Mouse (Mus musculus): ENCODE measurements around the gene Edem2.

The Edem2 gene

DNA sequence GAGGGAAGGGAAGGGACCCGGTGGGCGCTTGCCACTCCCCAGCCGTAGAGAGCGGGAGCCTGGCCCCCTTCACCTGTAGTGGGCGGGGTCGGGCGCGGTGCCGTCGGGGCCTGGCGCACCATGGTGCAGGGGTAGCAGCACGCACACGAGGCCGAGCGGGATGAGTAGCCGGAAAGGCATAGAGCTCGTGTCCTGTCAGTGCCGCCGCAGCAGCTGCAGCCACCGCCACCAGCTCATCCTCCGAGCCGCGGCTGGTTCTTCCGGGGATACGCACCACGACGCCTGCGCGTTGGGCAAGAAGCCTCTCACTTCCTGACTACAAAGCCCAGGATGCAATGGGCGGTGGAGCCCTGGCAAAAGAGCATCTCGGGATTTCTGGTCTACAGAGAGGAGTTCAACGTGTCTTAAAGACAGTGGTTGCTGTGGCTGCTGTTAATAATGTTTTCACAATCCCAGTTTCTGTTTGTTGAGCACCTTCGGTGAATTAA lies at the start of gene Edem2:
Edem2 (minus strand) TSS at position 318 of the 488 bp plus-strand sequence.
- ChIA-PET POLR2A (interaction anchor here in 3 of 4 experiments (0.6 to 1.9 kb wide), 15 partner anchors 8 to 258 kb away, joined by 3 to 11 read pairs (median 4); partner anchors contain the start of genes Trpc4ap (in 2 of the 3) and Gss (in 1 of the 3)), CTCF (interaction anchor here in 2 of 4 experiments (0.5 to 1.6 kb wide), 8 partner anchors 26 to 211 kb away, joined by 3 to 8 read pairs (median 3); partner anchors contain the start of genes Trpc4ap (in 2 of the 2), Acss2 (in 1 of the 2) and Ggt7 (in 1 of the 2))

DNA sequence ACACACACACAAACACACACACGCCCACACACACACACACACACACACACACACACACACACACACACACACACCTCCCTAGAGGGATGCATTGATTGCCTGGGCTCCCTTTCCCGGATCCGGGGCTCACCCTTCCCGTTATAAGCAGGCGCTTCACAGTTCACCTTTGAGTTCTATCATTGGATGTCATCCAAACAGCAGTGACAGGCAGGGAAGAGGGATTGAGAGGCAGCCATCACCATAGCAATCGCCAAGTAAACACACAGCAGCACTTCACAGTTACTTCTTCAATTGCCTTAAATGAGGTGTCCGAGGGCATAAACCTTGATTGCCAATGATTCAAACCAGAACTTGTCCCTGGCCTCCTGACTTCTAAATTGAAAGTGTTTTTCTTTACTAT lies 49.8 kb upstream of the Edem2 start:
- POLR2A ChIA-PET, result no interaction called here
- CTCF ChIA-PET, result no interaction called here

DNA sequence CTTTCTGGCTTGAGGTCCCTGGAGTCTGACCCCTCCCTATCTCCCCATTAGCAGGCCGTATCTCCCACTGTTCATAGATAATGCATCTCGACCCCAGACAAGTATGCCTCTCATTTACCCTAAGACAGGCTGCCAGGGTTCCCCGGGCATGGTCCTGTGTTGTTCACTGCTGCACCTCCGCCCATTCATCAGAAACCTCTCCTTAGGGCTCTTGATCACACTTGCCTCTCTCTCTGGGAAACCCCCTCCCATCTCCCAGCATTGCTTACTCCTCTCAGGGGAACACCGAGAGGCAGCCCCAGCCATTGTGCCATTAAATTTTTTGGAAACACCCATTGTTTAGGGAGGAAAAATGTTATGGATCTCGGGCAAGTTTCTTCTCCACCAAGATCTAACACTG lies 48.7 kb upstream of the Edem2 start:
- POLR2A ChIA-PET, result interaction anchor here in 1 of 4 experiments (0.6 kb wide), 2 partner anchors 117 to 472 kb away, joined by 3 to 4 read pairs; no protein-coding TSS in a partner anchor
- CTCF ChIA-PET, result interaction anchor here in 1 of 4 experiments (0.9 kb wide), 1 partner anchor 86 kb away, joined by 3 read pairs; the partner anchor contains the start of gene Trpc4ap

DNA sequence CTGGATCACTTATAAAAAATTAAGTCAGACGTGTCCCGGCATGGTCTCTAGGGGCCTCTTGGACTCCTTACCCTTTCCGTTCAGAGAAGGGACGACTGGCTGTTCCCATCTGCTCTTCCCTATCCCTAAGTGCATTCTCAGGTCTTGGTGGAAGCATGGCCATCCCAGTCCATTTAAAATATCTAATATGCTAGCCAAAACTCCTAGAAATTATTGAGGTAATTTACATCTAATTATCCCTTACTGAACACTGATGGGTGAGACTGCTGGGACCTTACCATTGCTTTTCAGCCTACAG lies 48.4 kb upstream of the Edem2 start:
- ChIA-PET POLR2A (interaction anchor here in 1 of 4 experiments (0.6 kb wide), 2 partner anchors 118 to 472 kb away, joined by 3 to 4 read pairs; no protein-coding TSS in a partner anchor), CTCF (interaction anchor here in 1 of 4 experiments (0.9 kb wide), 1 partner anchor 85 kb away, joined by 3 read pairs; the partner anchor contains the start of gene Trpc4ap)

DNA sequence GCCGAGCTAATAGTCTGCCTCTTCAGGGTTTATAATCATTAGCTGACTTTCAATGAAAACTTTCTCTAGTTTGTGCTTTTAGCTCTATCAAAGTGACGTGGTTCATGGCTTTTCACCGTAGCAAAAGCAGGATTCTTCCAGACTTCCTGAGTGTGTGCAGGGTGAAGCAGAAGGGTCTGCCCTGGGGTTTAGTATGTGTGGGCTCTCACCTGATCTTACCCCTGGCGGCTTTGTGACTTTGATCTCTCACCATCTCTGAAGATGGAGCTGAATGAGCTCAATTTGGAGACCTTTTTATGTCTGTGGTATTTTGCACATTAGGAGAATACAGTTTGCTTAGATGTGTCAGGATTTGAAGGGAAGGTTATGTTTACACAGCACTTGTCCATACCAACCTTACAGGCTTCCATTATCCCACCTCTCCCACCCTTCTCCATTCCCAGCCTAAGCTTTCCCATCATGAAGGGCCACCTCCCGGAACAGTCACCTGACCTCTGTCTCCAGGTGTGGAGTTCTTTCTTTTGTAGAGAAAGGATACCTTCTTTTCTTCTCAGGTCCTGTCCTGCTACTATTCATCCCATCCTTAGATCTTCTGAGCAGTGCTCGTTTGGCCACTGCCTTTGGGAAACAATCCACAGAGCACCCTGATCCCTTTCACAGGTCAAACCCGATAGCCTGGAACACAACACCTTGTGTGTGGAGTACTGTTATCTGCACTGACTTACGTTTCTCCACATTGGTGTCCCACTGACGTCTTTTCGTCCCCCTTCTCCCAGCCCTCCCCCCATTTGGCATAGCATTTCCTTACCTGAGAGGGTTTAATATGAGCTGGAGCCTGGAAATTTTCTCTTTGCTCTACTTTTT lies 47.8 kb upstream of the Edem2 start:
- ChIA-PET POLR2A (interaction anchor here in 3 of 4 experiments (0.5 to 1.9 kb wide), 8 partner anchors 85 to 473 kb away, joined by 3 to 5 read pairs (median 4); partner anchors contain the start of genes Trpc4ap (in 2 of the 3), Cpne1 (in 1 of the 3), Rbm12 (in 1 of the 3) and Uqcc1 (in 1 of the 3)), CTCF (interaction anchor here in 3 of 4 experiments (0.6 to 2.7 kb wide), 6 partner anchors 12 to 838 kb away, joined by 3 to 9 read pairs (median 4); partner anchors contain the start of gene Trpc4ap (in 1 of the 3))

DNA sequence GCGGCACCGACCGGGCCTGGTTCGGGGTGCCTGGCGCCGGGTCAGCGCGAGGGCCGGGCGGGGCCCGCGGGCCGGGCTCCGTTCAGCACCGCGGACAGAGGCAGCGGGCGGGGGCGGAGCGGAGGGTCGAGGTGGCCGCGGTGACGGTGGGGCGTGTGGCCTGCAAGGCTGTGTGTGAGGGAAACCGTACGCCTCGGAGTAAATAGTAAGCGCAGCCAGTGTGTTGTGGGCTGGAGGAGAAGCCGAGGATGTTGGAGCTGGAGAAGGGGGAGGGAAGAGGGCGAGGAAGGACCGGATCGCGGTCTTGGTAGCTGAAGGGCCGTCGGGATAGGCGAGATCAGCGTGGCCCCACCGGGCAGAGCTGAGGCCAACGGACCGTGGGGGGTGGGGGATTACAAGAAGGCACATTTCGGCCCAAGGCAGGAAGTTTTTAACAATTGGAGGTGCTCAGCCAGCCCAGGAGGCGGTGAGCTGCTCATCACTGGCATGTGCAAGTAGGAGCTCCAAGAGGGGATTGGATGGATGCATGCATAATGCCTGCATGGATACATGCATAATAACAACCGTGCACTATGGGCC lies 46.5 kb upstream of the Edem2 start:
- ChIA-PET CTCF (interaction anchor here (0.5 to 2.7 kb wide), 13 partner anchors 11 to 1786 kb away, joined by 3 to 9 read pairs (median 3); partner anchors contain the start of genes Trpc4ap (in 2 of the 4), Acss2 (in 1 of the 4) and Ggt7 (in 1 of the 4)), POLR2A (interaction anchor here in 3 of 4 experiments (0.5 to 1.9 kb wide), 9 partner anchors 9 to 405 kb away, joined by 3 to 5 read pairs (median 4); partner anchors contain the start of genes Trpc4ap (in 2 of the 3), Cpne1 (in 1 of the 3), Rbm12 (in 1 of the 3) and Rbm39 (in 1 of the 3))

DNA sequence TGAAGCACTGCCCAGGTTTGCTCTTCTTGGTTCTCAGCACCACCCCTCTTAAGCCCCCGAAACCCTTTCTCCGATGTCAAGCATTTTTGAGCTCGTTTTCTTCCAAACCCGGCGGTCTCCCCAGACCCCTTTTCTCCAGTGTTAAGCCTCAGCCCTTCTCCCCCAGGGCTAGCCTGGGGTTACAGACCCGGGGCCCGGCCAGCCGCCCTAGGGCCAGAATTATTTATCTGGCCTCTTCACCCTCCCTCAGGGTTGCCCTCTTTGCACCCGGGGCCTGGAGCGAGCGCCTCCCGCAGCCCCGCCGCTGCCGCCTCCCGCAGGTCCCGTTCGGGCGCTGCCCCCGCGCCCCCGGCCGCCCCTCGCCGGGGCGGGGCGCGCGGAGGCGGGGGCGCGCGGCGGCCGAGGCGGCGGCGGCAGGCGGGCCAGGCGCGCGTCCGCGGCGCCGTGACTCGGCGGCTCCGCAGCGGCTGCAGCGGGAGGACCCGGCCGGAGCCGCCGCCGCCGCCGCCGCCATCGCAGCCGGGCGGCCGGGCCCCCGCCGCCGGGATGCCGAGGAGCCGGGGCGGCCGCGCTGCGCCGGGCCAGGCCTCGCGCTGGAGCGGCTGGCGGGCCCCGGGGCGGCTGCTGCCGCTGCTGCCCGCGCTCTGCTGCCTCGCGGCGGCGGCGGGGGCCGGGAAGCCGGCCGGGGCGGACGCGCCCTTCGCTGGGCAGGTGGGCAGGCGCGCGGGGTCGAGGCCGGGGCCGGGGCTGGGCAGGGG lies 45.8 kb upstream of the Edem2 start, which contains the start of gene Mmp24:
Mmp24 (plus strand) TSS at position 416 of the 758 bp plus-strand sequence.
- ChIA-PET POLR2A (interaction anchor here in 1 of 4 experiments (0.9 kb wide), 1 partner anchor 43 kb away, joined by 3 read pairs; no protein-coding TSS in a partner anchor), CTCF (interaction anchor here in 3 of 4 experiments (0.5 to 2.7 kb wide), 11 partner anchors 10 to 1786 kb away, joined by 3 to 9 read pairs (median 3); partner anchors contain the start of genes Acss2 (in 1 of the 3), Ggt7 (in 1 of the 3) and Trpc4ap (in 1 of the 3))

DNA sequence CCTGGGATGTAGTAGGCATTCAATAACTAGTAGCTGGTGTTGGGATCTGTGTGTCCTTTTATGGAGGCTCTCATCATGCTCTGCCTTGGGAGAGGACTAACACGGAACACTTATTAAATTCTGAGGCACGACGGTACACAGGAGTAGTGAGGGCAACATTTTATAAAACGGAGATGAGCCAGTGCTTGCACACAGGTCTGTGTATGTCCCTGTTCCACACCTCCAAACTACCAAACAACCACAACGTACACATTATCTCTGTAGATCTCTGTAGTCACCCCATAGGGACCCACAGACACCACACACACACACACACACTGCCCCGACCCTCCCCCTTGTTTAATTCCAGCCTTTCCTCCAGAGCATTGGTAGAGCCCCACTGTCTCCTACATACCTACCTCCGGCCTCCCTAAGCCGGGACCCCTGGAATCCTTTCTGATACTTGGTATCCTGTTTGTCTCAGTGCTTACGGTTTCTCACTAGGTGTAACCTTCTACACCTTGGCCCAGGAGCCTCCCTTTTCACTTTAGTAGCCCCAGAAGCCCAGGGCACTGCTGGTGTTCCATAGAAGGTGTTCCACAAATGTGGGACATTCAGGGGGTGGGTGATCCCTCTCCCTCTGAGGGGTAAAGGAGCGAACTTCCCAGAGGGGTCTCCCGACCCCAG lies 45.1 kb upstream of the Edem2 start:
- ChIA-PET CTCF (interaction anchor here in 3 of 4 experiments (0.6 to 2.7 kb wide), 5 partner anchors 9 to 259 kb away, joined by 3 to 9 read pairs (median 3); no protein-coding TSS in a partner anchor), POLR2A (no interaction called here)

DNA sequence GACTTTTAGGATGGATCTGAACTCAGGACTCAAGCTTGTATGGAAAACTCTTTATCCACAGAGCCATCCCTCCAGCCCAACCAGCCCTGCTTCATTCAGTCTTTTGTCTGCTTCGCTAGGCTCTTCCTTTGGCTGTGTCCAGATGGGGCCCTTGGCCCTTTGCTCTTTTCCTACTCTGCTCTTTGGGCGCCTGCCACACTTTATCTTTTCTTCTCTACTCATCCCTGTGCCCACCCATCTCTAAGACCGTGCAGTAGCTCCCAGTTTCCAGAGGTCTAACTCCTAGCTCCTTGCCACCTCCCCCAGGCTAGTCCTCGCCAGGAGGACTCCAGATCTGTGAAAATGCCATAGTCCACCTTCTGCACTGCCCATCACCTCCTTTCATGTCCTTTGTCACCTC lies 44.4 kb upstream of the Edem2 start:
- CTCF ChIA-PET, result no interaction called here
- POLR2A ChIA-PET, result no interaction called here

DNA sequence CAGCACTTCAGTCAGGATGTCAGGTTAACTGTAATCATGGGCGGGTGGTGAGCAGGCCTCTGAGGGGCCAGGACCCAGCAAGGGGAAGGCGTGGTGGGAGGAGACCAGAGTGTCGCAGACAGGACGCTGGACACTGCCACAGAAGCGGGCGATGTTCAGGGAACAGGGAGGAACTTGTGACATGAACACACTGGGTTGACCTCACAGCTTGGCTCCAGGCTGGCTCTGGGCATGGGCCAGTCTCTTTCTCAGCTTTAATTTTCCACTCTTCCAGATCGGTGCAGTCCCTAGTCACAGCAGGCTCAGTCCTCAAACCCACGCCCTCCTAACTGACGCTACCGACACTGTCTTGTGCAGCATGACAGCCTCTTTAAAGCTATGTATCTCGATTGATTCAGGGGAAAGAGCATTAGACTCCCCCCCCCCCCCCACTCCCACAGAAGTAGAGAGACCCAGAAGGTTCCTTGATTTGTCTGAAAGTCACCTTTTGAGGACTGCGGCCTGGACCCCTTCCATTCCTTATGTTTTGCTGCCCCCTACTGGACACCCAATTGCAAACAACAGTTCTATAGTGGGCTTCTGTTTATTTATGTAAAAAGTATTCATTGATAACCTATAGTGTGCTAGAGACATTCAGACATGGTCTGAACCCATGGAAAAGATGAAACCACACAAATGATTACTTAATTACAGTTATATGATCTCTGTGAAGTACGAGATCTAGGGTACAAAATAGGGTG lies 35.6 kb upstream of the Edem2 start:
- ChIA-PET POLR2A (interaction anchor here in 2 of 4 experiments (0.5 to 1.1 kb wide), 4 partner anchors 22 to 186 kb away, joined by 3 to 6 read pairs (median 4); no protein-coding TSS in a partner anchor), CTCF (interaction anchor here (0.5 to 2.2 kb wide), 34 partner anchors 9 to 1375 kb away, joined by 3 to 12 read pairs (median 4); partner anchors contain the start of gene Mmp24 (in 1 of the 4))

DNA sequence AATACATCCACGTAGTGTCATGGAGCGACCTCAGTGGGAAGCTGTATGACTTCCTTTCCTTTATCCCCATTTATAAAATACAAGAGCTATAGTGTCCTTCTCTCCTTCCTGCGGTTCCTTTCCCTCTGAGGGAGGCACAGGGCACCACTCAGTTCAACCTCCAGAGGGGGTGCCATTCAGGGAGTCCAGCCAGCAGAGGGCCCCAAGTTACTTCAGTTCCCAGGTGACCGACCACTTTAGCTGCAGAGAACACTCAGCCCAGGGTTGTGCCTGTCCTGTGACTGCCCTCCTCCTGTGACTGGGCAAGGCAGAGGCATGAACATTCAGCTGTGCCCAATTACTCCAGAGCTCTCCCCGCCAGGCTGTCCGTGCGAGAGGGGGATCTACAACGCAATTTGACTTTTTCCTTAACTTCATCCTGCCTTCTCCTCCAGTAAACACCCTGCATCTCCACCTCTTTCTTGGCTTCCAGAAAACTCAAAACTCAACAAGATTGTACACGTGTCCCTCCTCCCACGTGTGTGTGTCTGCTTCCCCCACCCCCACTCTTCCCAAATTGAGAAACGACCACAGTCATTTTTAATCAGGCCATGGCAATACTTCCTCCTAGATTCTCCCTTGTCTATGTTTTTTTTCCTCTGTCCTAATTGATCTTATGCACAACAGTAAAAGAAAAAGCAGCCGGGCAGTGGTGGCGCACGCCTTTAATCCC lies 27.7 kb upstream of the Edem2 start:
- ChIA-PET POLR2A (interaction anchor here in 2 of 4 experiments (0.6 to 1.4 kb wide), 3 partner anchors 126 to 249 kb away, joined by 3 to 9 read pairs (median 4); partner anchors contain the start of genes Acss2 (in 1 of the 2) and Ggt7 (in 1 of the 2)), CTCF (interaction anchor here in 3 of 4 experiments (0.9 to 3.4 kb wide), 20 partner anchors 7 to 967 kb away, joined by 3 to 23 read pairs (median 4); partner anchors contain the start of genes Acss2 (in 1 of the 3), Cep250 (in 1 of the 3), Ggt7 (in 1 of the 3) and Gss (in 1 of the 3))

DNA sequence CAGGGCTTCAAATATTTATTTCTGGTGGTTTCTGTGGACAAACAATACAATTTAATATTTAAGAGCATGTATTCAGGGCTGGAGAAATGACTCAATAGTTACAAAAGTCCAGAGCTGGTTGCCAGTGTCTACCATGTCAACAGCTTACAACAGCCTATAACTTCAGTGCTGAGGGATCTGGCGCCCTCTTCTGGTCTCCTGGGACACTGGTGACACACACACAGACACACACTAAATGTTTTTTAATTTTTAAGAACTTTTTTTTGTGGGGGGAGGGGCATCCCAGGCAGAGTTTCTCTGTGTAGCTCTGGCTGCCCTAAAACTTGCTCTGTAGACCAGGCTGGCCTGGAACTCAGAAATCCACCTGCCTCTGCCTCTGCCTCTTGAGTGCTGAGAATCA lies 26.5 kb upstream of the Edem2 start:
- ChIA-PET POLR2A (interaction anchor here in 3 of 4 experiments (0.6 to 1.6 kb wide), 7 partner anchors 18 to 374 kb away, joined by 3 to 6 read pairs (median 3); no protein-coding TSS in a partner anchor), CTCF (interaction anchor here (0.6 to 4.3 kb wide), 58 partner anchors 9 to 387 kb away, joined by 3 to 43 read pairs (median 4); partner anchors contain the start of genes Trpc4ap (in 2 of the 4), Acss2 (in 1 of the 4), Edem2 (in 1 of the 4) and Ggt7 (in 1 of the 4))

DNA sequence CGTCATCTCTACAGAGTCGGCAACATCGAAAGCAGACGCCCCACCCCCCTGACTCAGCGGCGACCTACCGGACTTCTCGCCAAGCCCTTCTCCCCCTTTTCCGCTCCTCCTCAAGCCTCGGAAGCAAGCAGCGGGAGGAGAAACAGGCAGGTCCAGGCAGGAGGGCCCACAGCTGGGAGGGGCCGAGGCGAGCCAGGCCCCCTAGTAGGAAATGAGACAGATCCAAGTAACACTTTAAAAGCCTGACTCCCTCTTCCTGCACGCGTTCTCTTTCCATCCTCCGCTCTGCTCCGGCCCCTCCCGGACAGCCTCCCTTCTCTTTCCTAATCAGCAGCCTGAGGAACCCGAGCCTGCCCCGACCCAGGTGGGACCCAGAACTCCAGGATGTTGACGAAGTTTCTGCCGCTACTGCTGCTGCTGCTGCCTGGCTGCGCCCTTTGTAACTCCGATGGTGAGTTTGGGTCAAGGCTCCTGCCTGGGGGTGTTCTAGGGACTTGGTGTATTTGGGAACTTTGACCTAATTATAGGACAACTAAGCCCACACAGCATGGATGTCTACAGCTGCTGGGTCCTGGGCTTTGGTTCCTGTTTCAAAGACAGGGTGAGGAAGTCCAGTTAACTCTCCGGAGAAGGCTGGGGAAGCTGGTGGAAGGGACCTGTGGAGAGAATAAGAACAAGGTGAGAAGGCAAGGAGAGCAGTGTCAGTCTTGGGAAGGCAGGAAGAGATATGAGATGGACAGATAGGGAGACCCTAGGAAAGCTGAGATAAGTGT lies 21.9 kb upstream of the Edem2 start, which contains the start of gene Procr:
Procr (plus strand) TSS at position 104 of the 773 bp plus-strand sequence.
- ChIA-PET CTCF (interaction anchor here in 3 of 4 experiments (1.0 to 2.1 kb wide), 4 partner anchors 52 to 233 kb away, joined by 3 to 5 read pairs (median 3); partner anchors contain the start of genes Acss2 (in 1 of the 3) and Ggt7 (in 1 of the 3)), POLR2A (interaction anchor here in 3 of 4 experiments (0.5 to 3.4 kb wide), 3 partner anchors 9 to 17 kb away, joined by 3 to 15 read pairs (median 3); no protein-coding TSS in a partner anchor)

DNA sequence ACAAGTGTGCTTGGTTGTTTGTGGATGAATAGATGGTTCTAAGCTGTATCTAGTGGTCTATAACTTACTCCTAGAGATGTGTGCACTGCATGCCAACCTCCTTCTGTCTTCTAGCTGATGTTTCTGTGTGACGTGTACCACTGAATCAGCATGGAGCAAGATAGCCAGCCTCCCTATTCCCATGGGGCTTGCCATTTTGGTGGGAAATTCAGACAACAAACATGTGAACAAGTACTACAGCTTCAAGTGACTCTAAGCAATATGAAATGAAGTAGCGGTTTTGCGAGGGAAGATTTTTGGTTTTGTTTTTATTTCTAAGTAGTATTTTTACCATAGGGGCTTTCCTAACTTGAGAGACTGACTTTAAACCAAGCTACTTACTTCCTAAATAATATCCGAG lies 20.1 kb upstream of the Edem2 start:
- ChIA-PET POLR2A (interaction anchor here in 2 of 4 experiments (0.5 to 1.0 kb wide), 2 partner anchors 35 to 118 kb away, joined by 3 read pairs; no protein-coding TSS in a partner anchor), CTCF (interaction anchor here in 2 of 4 experiments (0.5 to 0.6 kb wide), 2 partner anchors 53 to 948 kb away, joined by 3 to 4 read pairs; no protein-coding TSS in a partner anchor)

Data from embryonic stem cell, embryonic (primary cell).